In genomic region chr11:76320475-76320874, GRCm38 (mm10) we compare ENCODE assay signal across 30 mouse cellular contexts.
DNase-seq lines count a peak whose midpoint lies in the region; ATAC-seq and TF ChIP-seq lines count a peak whose summit lies in the region.
"Had no signal": no experiment of that assay in that cellular context is flagged by ENCODE, and none has a peak within 500 bp of the region (broad histone marks: within the 10 kb centered on the region; RNA-seq: fewer than 3 reads in every experiment).

No protein-coding gene starts in this region.

- no peaks in the 10 kb centered on the region for H3K27me3 ChIP-seq in lung, embryonic 15.5 days
- no peaks in the 10 kb centered on the region for H3K27me3 ChIP-seq in limb, embryonic 10.5 days (ENCODE audit: low read depth, poor library complexity, severe bottlenecking)
- H3K27me3 ChIP-seq: forebrain, embryonic 15.5 days; heart, embryonic 12.5 days; kidney, embryonic 15.5 days; liver, embryonic 13.5 days; neural tube, embryonic 13.5 days had no signal

- 70% methylated on average over 9 of the region's 9 CpGs for WGBS in lung, embryonic 15.5 days
- 94% methylated on average over 9 of the region's 9 CpGs for WGBS in limb, embryonic 10.5 days

- no peak for TF ChIP-seq CTCF in gastrocnemius, adult 2 months (IDR thresholded peaks at IDR 0.05)

- no peak for DNase-seq in gastrocnemius, adult 2 months
- no peak for DNase-seq in gastrocnemius, adult 18-20 months (ENCODE audit: low spot score)
- no peak for DNase-seq in lung, postnatal 14 days
- peak; percentile 47 for DNase-seq in ES-CJ7 (ENCODE audit: low read depth, low spot score)
- no peak for DNase-seq in limb, embryonic 10.5 days (ENCODE audit: low spot score)
- no peak for DNase-seq in frontal cortex, postnatal 14 days (ENCODE audit: low spot score in 2 of 2)
- no peak for DNase-seq in embryo, embryonic 10.5 days (ENCODE audit: low spot score)
- DNase-seq: adrenal gland, adult 8-10 months; cerebellum, adult 9-10 months; cerebellum, postnatal 36 days; embryo, embryonic 11 days; gastrocnemius, postnatal 14 days; kidney, adult 18-20 months; liver, embryonic 13.5 days; right cerebral cortex, postnatal 4 days; thymus, adult 18-20 months; thymus, postnatal 25 days had no signal

- peaks cover 42% of the 10 kb centered on the region for H3K4me1 ChIP-seq in lung, embryonic 15.5 days
- H3K4me1 ChIP-seq in limb, embryonic 10.5 days: peaks cover 68% of the 10 kb centered on the region
- H3K4me1 ChIP-seq: liver, embryonic 13.5 days had no signal

- peak overlapping the region; percentile 88 for H3K27ac ChIP-seq in gastrocnemius, adult 2 months
- no peak overlapping the region for H3K27ac ChIP-seq in lung, embryonic 15.5 days
- peak overlapping the region; percentile 72 for H3K27ac ChIP-seq in limb, embryonic 10.5 days
- H3K27ac ChIP-seq: forebrain, embryonic 15.5 days; kidney, embryonic 15.5 days; layer of hippocampus, adult 2 months; left cerebral cortex, adult 2 months; liver, embryonic 13.5 days; neural tube, embryonic 13.5 days had no signal

- no peak overlapping the region for H3K4me2 ChIP-seq in lung, embryonic 15.5 days
- H3K4me2 ChIP-seq: forebrain, embryonic 15.5 days; heart, embryonic 12.5 days; kidney, embryonic 15.5 days; liver, embryonic 13.5 days; midbrain, embryonic 11.5 days; neural tube, embryonic 13.5 days had no signal

- ATAC-seq in lung, embryonic 15.5 days (ENCODE audit: borderline replicate concordance, extremely low read depth, low FRiP score, low TSS enrichment): 0 out of 2 replicates have a peak, but pooled peaks have one; percentile 41
- ATAC-seq: forebrain, embryonic 15.5 days; hindbrain, embryonic 16.5 days; lung, postnatal 0 days; midbrain, embryonic 16.5 days had no signal

- no peaks in the 10 kb centered on the region for H3K36me3 ChIP-seq in lung, embryonic 15.5 days
- H3K36me3 ChIP-seq in limb, embryonic 10.5 days: peaks cover 15% of the 10 kb centered on the region
- H3K36me3 ChIP-seq: forebrain, embryonic 15.5 days; G1E; heart, embryonic 12.5 days; kidney, embryonic 15.5 days; liver, embryonic 13.5 days; neural tube, embryonic 13.5 days had no signal

- no peaks in the 10 kb centered on the region for H3K9me3 ChIP-seq in lung, embryonic 15.5 days
- H3K9me3 ChIP-seq in limb, embryonic 10.5 days (replicated peaks): no peaks in the 10 kb centered on the region
- H3K9me3 ChIP-seq: forebrain, embryonic 15.5 days; G1E; kidney, embryonic 15.5 days; liver, embryonic 13.5 days; neural tube, embryonic 13.5 days had no signal

- no peak overlapping the region; the same call in 1 of the 2 replicates for H3K4me3 ChIP-seq in gastrocnemius, adult 2 months
- H3K4me3 ChIP-seq in lung, embryonic 15.5 days: no peak overlapping the region
- H3K4me3 ChIP-seq in limb, embryonic 10.5 days: no peak overlapping the region
- H3K4me3 ChIP-seq: forebrain, embryonic 15.5 days; heart, embryonic 12.5 days; kidney, embryonic 15.5 days; layer of hippocampus, adult 2 months; left cerebral cortex, adult 2 months; liver, embryonic 13.5 days; myocyte; neural tube, embryonic 13.5 days had no signal

- intact Hi-C loops in gastrocnemius, adult 2 months (cut with DNase I): no loop called here

- no peak overlapping the region for H3K9ac ChIP-seq in lung, embryonic 15.5 days
- H3K9ac ChIP-seq: forebrain, embryonic 15.5 days; heart, embryonic 12.5 days; kidney, embryonic 15.5 days; liver, embryonic 13.5 days; neural tube, embryonic 13.5 days had no signal
